Mouse (Mus musculus): ENCODE measurements around the gene Lrig3.

Gene Lrig3

DNA sequence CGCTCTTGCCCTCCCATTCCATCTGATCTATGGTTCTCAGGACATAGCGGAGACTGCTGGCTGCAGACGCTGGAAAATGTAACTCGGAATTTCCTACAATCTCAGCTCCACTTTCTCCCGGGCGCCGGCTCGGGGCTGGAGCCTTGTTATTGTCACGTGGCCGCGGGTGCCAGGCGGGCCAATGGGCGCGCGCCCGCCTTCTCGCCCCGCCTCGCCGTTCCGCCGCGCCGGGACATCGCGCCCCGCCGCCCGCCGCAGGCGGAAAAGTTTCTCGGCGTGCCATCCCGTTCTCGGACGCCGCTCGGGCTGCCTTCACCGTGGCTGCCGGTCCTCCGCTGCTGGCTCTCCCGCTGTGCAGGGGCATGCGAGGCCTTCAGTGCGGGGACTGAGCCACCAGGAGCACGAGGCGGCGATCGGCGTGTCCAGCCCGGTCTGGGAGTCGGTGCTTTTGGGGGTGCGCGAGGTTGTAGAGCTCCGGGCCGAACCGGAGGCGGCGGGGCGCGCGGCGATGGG, at the start of gene Lrig3:
Gene Lrig3 (plus strand): TSS at position 201 of the 513 bp plus-strand sequence.
- in situ Hi-C loops (cut with MseI, MboI), result no loop called here

DNA sequence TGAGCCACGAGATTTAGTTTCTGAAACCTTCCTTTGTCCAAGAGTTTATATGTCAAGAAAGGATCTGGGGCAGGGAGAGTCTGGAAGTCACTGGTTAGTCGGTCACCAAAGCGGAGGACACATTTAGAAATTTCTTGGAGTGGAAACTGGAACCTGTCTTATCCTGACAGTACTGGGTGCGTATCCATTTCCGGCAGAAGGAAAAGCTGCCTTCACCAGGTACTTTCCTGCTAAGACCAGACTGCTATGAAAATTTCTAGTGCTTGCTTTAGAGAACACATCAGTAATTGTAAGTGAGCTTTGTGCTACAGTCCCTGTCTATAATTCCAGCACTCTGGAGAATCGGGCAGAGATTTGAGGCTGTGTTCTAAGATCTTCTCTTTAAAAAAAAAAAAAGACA, 49.2 kb upstream of the Lrig3 start:
- in situ Hi-C loops (cut with MseI, MboI), result no loop called here

DNA sequence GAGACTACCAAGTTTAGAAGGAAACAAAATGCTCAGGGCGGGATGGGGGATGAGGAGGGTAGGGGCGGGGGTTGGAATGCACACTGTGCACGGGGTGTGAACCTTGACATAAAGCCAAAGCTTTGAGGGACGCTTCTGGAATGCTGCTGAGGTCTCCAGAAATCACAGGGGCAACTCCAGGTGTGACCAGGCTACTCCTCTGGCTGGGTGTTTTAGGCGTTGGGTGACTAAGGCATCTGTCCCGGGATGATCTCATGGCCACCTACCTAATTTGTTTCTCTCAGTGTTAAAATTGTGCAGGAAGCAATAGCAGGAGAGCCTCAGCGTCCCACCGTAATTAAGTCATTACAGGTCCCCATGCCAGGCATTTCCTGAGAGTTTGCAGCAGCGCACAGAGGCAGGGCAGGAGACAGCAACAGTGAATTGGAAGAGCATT, 48.5 kb upstream of the Lrig3 start:
- in situ Hi-C loops (cut with MseI, MboI), result no loop called here

DNA sequence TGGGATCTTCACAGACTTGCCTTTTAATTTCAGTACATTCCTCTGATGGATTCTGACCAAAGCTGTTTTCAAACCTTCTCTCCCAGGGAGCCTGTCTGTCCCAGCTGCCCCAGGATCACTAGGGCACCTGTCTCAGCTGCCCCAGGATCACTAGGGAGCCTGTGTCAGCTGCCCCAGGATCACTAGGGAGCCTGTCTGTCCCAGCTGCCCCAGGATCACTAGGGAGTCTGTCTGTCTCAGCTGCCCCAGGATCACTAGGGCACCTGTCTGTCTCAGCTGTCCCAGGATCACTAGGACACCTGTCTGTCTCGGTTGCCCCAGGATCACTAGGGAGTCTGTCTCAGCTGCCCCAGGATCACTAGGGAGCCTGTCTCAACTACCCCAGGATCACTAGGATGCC, 47.0 kb upstream of the Lrig3 start:
- in situ Hi-C loops (cut with MseI, MboI), result no loop called here

DNA sequence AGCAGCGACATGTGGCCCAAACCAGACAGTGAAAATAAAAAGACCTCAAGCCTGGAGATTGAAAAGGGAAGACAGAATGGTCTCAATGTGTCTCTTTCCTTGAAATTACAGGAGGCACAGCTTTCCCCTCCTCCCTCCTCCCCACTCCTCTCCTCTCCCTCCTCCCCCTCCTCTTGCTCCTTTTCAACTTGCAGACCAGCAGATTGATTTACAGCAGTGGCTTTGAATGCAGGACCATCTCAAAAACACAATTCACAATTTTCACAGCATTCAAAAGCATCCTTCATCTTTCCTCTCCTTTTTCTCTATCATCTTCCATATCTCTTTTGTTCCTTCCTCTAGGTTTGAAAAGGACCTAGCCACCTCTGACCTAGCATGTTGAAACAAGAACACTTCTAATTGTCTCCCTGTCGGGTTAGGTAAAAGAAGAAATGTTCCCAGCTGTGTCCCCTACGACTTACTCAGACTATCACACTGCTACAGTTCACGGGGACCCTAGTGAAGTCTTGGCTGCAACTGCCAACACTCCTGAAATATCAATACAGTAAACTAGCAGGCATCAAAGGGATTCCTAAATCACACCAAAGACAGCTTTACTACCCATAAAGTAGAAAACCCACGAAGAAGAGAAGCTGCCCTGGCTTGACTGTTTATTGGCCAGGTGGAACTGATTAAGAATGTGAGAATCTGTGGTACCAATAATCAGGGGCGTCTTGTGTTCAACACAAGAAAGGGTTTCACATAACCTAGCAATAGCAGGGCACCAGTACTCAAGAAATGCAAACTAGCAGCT, 44.1 kb upstream of the Lrig3 start:
- in situ Hi-C loops (cut with MseI, MboI), result no loop called here

DNA sequence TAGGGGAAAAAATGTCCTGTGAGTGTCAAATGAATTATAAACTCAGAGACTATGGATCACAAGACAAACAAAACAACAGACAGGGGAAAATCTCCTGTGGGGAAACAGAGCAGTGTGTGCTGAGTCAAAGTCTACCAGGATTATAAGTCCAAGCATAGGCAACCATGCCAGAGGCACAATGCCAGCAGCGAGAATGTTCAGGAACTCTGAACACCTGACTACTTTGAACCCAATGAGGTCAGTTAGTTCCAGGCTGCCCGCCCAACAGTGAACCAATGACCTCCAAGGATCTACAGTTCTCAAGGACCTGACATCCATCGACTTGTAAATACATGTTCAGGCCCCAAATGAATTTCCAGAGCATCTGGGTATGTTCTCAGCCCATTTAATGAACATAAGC, 36.0 kb upstream of the Lrig3 start:
- in situ Hi-C loops (cut with MseI, MboI), result no loop called here

DNA sequence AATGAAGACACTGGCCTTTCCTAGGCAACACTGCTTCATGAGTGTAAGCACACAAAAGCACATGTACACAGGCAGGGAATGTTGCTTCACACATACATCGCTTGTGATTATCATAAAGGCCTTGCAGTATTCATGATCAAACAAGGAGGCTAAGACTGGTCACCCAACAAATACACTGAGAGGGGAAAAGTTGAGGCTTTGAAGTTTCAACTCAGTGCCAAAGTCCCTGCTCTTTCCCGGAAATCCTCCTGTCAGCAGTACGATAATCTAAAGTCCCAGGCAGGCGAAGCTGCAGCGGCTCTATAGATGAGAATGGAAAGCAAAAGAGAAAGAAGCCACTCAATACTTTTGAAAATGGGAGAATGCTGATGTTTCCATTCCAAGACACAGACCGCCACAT, 32.6 kb upstream of the Lrig3 start:
- in situ Hi-C loops (cut with MseI, MboI), result no loop called here

DNA sequence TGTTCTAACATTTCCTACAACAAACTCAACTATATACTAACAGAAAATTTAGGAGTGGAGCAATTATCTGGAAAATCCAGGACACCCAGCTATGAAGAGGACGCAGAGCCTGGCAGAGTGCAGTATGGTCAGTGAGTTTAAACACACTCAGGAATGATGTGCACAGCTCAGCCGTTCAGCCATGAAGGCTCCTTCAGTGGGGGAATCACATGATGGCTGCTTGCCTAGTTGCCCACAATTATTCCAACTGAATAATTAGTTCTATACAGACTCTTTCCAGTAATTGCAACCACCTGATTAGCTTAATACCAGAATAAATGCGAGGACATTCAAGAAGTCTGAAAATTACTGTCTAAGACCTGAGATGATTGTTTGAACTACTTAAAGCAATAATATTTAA, 31.9 kb upstream of the Lrig3 start:
- in situ Hi-C loops (cut with MseI, MboI), result no loop called here

DNA sequence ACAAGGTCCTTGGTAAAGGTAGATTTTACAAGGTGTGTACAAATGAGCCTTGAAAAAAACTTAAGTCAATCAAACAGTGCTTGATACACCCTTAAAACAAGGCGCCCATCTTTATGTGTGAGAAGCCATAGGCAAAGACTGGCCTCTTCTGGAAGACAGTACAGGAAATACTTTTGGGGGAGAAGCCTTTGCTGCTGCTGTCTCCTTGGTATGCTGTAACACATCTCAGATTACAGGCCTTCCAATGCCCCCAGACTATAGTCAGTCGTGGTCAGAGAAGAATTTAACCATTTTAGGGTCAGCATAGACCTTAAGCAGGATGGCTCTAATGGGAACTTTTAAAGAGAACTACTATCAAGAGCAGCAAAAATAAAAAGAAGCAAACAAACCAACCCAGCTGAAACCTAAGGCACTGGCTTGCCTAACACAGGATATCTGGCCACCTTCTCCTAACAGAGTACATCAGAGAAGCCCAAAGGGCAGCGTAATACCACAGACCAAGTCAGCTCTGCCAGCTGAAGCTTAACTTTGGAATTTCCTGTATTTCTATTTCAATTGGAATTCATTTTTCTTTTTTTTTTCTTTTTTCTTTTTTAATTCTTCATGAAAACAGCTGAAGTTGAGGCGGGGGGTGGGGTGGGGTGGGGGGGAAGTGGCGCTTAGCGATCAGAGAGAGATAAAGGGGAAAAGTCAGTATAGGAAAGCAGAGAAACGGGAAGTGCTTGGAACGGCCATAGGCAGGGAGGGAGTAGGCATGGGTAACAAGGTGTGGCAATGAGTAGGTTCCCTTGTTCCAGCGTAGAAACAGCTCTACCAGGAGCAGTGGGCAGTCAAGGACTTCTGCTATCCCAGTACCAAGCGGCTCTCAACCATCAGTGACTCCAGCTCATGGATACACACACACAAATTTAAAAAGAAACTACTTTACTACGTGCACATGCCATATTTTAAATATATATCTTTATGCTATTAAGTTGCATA, 28.2 kb upstream of the Lrig3 start:
- in situ Hi-C loops (cut with MseI, MboI), result no loop called here

DNA sequence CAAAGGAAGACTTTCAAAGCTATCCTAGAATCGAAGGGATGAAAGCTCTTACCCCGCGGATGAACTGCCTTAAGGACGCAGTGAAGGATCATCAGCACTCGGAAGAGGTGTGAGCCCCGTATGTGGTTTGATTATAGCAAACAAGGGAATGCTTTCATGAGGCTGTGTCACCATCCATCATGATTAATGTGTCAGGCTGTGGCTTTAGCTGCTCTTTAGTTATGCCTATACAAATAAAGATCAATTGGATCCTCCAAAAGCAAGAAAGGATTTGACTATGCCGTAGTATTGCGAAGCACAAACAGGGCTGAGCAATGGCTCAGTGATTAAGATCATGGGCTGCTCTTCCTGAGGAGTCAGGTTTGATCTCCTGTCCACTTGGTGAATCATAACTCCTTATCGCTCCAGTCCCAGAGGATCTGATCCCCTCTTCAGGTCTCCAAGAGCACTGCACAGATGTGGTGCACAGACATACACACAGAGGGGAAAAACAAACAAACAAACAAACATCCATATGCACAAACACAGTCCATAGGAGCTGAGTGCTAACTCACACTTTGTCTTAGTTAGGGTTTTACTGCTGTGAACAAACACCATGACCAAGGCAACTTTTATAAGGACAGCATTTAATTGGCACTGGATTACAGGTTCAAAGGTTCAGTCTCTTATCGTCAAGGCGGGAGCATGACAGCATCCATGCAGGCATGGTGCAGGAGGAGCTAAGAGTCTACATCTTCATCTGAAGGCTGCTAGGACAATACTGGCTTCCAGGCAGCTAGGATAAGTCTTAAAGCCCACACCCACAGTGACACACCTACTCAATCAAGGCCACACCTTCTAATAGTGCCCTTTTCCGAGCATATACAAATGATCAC, 27.2 kb upstream of the Lrig3 start:
- in situ Hi-C loops (cut with MseI, MboI), result no loop called here

DNA sequence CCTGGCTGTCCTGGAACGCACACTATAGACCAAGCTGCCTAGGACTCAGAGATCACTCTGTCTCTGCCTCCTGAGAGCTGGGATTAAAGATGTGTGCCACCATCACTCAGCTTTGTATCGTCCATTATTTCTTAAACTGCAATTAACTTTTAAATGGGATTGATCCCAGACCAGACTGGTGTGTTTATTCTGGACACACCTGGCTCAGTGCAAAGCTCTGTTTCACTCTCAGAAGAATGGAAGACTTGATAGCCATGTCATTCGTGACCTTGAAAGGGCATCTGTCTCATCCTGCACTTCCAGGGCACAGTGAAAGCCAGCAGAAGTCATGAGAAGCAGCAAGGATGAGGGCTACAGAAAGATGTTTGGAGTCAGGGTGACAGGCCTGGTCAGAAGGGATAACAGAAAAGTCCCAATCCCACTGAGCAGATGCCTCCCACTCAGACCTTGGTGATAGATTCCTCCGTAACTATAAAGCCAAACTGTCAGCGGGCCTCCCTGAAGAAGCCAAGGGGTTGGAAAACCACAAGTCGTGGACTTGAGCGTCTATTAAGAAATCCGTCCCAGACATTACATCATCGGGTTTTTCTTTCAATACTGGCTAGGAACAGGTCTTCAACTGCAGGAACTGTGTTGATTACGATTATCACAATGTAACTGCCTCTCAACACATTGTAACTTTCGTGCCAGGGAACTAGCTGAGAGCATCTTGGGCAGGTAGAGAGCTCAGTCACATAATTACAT, 25.5 kb upstream of the Lrig3 start:
- in situ Hi-C loops (cut with MseI, MboI), result no loop called here

DNA sequence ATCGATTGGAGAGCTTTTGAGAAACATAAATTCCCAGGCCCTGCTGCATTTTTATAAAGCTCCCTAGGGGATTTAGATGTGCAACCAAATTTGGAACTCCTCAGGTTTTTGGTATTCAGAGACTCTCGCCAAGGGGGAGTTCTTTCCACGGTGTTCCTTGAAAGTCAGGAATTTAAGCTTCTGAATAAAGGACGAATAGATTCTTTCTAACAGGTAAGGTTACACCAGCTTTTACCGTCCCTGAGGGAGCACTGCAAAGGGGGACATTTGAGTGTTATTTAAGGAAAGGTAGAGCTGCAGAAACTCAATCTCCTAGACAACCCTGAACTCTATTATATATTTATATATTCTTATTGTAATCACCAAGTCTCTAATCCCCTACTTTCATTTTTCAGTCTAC, 22.9 kb upstream of the Lrig3 start:
- in situ Hi-C loops (cut with MseI, MboI), result no loop called here

DNA sequence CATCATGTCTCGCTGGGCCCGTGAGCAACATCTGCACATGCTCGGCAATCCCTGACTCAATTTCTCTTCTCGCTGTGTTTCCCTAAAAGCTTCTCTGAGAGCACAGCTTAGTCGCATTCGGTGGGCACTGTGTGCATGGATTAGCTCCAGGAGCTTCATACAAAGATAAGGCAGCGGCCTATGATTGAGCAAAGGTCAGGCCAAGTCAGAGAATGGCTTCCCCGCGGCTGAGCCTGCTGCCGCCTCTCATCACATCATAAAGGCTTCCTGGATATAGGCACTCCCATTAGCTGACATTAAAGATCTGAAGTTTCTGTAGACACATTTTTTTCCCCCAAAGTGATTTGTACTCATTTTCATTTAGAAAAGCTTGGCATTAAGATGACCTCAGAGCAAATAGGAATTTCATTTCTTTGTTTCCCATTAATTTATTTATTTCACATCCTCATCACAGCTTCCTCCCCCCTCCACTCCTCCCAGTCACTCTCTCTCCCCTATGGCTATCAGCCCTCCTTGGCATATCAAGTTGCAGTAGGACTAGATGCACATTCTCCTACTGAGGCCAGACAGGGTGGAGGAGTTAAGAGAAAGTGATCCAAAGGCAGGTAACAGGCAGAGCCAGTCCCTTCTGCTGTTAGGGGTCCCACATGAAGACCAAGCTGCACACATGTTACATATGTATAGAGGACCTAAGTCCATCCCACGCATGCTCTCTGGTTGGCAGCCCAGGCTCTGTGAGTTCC, 21.0 kb upstream of the Lrig3 start:
- in situ Hi-C loops (cut with MseI, MboI), result no loop called here

DNA sequence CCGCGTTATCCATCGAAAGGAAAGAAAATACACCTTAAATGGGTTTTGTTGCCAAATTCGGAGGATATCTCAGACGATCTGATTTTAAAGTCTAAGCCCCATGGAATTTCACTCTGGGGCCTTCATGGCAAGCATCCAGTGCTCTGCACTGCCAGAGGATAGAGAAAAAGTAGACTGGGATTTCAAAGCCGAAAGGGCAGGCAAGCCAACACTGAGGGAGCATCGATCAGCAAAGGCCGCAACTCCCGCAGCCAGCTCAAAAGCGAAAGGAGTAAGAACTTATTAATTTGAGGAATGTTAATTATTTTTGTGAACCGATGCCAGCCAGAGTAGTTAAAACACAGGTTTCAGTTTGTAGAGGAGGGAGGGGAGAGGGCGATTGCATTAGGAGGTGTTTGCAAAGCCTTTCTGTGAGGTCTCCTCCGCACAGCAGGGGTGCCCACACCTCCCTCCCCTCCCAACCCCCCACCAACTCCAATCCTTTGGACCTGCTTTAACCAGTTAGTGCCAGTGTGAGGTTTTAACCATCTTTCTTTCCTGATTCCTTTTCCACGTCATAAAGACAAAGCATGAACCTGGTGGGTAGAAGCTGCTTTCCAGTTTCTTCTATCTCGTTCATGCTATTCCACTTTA, 17.0 kb upstream of the Lrig3 start:
- in situ Hi-C loops (cut with MseI, MboI), result no loop called here

DNA sequence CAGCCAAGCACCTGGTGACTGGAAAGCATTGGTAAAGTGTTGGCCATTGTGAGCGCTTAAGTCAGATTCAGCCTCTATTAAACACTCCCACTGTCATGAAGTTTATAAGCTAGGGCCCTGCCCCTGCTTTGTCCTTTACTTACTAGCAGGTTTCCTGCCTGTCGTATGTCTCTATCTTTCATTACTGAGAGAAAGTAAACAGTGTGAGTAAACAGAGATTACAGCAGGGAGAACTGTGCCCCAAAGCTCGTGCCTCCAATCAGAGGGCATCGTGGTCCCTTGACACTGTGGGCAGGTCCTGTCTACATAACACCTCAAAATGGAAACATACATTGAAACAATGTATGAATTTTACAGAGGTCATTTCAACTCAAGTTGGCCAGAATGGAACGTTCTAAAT, 14.3 kb upstream of the Lrig3 start:
- in situ Hi-C loops (cut with MseI, MboI), result no loop called here

DNA sequence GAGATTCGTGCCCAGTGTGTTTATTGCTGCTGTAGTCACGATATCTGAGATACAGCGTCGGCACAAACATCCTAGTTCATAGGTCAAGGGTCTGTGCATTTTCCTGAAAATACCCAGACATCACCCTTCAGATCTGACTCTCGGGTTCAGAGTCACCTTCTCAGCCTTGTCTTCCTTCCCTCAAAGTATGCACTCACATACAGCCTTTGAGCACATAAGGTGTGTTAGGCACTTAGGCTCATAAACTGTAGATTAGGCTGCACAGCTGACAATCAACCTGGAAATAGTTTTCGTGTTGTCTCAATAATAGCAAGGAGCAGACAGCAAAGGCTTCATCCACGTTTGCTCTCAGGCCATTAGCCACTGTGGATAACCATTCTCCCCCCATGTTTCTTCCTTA, 11.6 kb upstream of the Lrig3 start:
- in situ Hi-C loops (cut with MseI, MboI), result no loop called here

DNA sequence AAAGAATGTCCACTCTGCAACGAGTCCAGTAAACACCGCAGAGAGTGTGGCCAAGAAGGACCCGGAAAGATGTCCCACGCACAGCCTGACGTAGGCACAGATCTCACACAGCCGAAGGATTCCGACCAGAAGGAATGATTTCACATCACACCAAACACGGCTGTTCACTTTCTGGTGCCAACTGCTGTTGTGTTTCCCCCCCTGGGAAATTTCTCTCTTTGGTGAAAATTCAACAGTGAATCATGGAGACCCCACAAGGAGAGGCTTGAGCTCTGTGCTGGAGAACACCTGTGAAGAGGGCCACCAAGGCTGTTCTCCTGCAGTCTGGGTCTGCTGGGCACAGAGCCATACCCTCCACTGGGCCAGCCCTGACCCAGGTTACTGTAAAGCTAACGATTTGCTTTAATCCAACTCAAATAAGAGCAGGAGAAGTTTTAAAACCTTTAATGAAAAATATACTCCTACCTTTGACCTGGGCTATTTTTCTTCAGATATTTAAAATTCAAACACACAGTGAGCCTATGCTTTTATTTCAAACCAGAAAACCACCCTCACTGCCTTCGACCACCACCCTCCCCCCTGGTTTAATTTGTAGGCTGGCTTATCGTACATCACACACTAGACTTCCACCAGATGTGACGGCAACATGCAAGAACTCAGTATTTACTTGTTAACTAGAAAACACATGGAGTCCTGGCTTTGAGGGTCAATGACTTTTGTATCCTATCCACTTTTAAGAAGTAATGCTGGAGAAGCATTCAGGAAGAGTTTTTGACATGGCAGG, 11.0 kb upstream of the Lrig3 start:
- in situ Hi-C loops (cut with MseI, MboI), result no loop called here

DNA sequence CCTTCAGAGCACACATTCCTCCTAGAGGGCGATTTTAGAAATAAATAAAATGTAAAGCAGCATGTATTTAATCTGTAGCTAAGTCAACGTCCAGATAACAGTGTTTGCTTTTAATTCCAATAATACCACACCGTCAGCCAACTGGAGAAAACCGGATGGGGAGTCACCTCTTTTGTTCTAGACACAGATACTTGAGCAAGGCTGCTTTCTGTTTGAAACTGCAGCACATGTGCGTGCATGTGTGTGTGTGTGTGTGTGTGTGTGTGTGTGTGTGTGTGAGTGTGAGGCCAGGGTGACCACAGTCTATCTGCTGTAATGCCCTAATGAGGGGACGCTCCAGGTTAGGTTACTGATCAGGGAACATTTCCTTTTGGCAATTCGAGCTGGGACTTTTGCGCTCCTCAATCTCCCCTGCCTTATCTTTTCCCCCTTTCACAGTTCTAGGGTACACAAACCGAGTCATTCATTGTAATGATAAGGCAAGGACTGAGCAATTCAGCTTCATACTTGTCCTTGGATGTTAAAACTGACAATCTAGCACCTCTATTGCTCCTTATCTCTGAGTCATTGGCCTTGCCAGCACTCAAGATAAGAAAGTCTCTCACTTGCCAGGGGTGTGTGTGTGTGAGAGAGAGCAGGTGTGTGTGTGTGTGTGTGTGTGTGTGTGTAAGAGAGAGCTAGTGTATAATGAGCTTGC, 4.4 kb upstream of the Lrig3 start:
- in situ Hi-C loops (cut with MseI, MboI), result no loop called here
